Mouse (Mus musculus) telencephalon, adult 2 months (tissue): ENCODE results near the gene Gm3250.
"Not testable (repeated sequence)": the region's sequence is repeated elsewhere in the genome, so short reads cannot be mapped to it uniquely, and the experiment has no call there.

Experiments
- DNase-seq: peaks from one replicate; pipeline ENCODE4 v3.0.0-alpha.2; 2011; ENCODE audit warnings: low read depth, low spot score

Gm3250 gene

GRCm38 (mm10) chr10:77751254-77751653 lies 31.1 kb downstream of the Gm3250 start, which contains the start of gene Gm9736:
TSS of gene Gm9736 (minus strand) at chr10:77751354.
- DNase-seq = not testable (repeated sequence)

GRCm38 (mm10) chr10:77750686-77751085 lies 31.7 kb downstream of the Gm3250 start:
- not testable (repeated sequence) for DNase-seq

GRCm38 (mm10) chr10:77741924-77742688 lies 40.2 kb downstream of the Gm3250 start, which contains the start of gene Gm18596:
TSS of gene Gm18596 (minus strand) at chr10:77742638.
- not testable (repeated sequence) for DNase-seq

GRCm38 (mm10) chr10:77738929-77739328 lies 43.4 kb downstream of the Gm3250 start:
- no peak for DNase-seq

- no peak for DNase-seq
Measured at GRCm38 (mm10) chr10:77735928-77736327, 46.4 kb downstream of the Gm3250 start.
